Mouse (Mus musculus) frontal cortex, adult 2 months (tissue): Measurements from ENCODE around the gene Pcgf2. TPM values are rescaled to one million over a fixed set of nuclear protein-coding genes. Genes with fewer than 3 reads are reported as not detected.
"Not testable (repeated sequence)": the region's sequence is repeated elsewhere in the genome, so short reads cannot be mapped to it uniquely, and the experiment has no call there.

Experiments
- DNase-seq, 2 experiments: peaks; one replicate each; pipeline ENCODE4 v3.0.0; 2022; ENCODE audit warnings: low spot score in 1 of 2; ENCODE audit errors: extremely low spot score in 1 of 2
- polyA plus RNA-seq: library from polyadenylated mRNA; depleted of rRNA; stranded (reverse); fragments of >200 nt; gene quantifications from 2 replicates; pipeline ENCODE4 v1.2.3, GENCODE M21; 2012; rRNA removed

Pcgf2 gene
- 74.6 and 83.8 TPM in 2 replicates for polyA plus RNA-seq

- peak in 1 of 2 experiments; percentile 72 for DNase-seq
These were observed at the start of gene Pcgf2 for GRCm38 (mm10) chr11:97700003-97700745. Gene Pcgf2 (minus strand): TSS chr11:97700497.

- DNase-seq: no peak
These were observed 48.2 kb upstream of the Pcgf2 start for GRCm38 (mm10) chr11:97748496-97748895.

- no peak for DNase-seq
These were observed 47.5 kb upstream of the Pcgf2 start for GRCm38 (mm10) chr11:97747773-97748172.

GRCm38 (mm10) chr11:97745331-97745721 lies 45.0 kb upstream of the Pcgf2 start:
- DNase-seq: no peak

- peak; percentile 96 to 99 for DNase-seq
These were observed 44.5 kb upstream of the Pcgf2 start for GRCm38 (mm10) chr11:97744718-97745330.

- peak; percentile 16 to 20 for DNase-seq
These were observed 43.9 kb upstream of the Pcgf2 start, which contains the start of gene Pip4k2b for GRCm38 (mm10) chr11:97744063-97744717. Gene Pip4k2b (minus strand): TSS chr11:97744704.

GRCm38 (mm10) chr11:97743423-97743822 lies 43.1 kb upstream of the Pcgf2 start:
- no peak for DNase-seq

GRCm38 (mm10) chr11:97742591-97742990 lies 42.3 kb upstream of the Pcgf2 start:
- DNase-seq: no peak

GRCm38 (mm10) chr11:97742157-97742556 lies 41.9 kb upstream of the Pcgf2 start:
- DNase-seq: no peak

- peak in 1 of 2 experiments; percentile 61 for DNase-seq
These were observed 39.9 kb upstream of the Pcgf2 start for GRCm38 (mm10) chr11:97740190-97740589.

- DNase-seq: no peak
These were observed 38.9 kb upstream of the Pcgf2 start for GRCm38 (mm10) chr11:97739155-97739554.

GRCm38 (mm10) chr11:97738703-97739102 lies 38.4 kb upstream of the Pcgf2 start:
- DNase-seq: no peak

- DNase-seq: no peak
These were observed 37.3 kb upstream of the Pcgf2 start for GRCm38 (mm10) chr11:97737600-97737999.

GRCm38 (mm10) chr11:97736645-97737044 lies 36.3 kb upstream of the Pcgf2 start:
- no peak for DNase-seq

- not testable (repeated sequence) for DNase-seq
These were observed 34.5 kb upstream of the Pcgf2 start for GRCm38 (mm10) chr11:97734810-97735209.

GRCm38 (mm10) chr11:97733689-97734088 lies 33.4 kb upstream of the Pcgf2 start:
- DNase-seq: no peak

GRCm38 (mm10) chr11:97728730-97729129 lies 28.4 kb upstream of the Pcgf2 start:
- DNase-seq: no peak

GRCm38 (mm10) chr11:97728311-97728710 lies 28.0 kb upstream of the Pcgf2 start:
- no peak for DNase-seq

GRCm38 (mm10) chr11:97723709-97724108 lies 23.4 kb upstream of the Pcgf2 start:
- no peak for DNase-seq

- no peak for DNase-seq
These were observed 21.0 kb upstream of the Pcgf2 start for GRCm38 (mm10) chr11:97721338-97721737.

- DNase-seq: no peak
These were observed 18.7 kb upstream of the Pcgf2 start for GRCm38 (mm10) chr11:97719041-97719440.
